Mouse (Mus musculus) hindbrain, embryonic 13.5 days (tissue): ENCODE data around the gene Hacd3. TPM values are rescaled to one million over a fixed set of nuclear protein-coding genes. Genes with fewer than 3 reads are reported as not detected.
"Not testable (repeated sequence)": the region's sequence is repeated elsewhere in the genome, so short reads cannot be mapped to it uniquely, and the experiment has no call there.

ENCODE experiments used
- ATAC-seq: fragments of 200-750 bp; cut with Nextera tagmentation; 2 replicates; pipeline ENCODE4 v1.8.0; 2017; ENCODE audit warnings: moderate TSS enrichment; ENCODE audit not compliant: low FRiP score
- H3K27ac ChIP-seq: fragments of 300-500 bp; sonication (generic); 2 replicates; pipeline ENCODE4 v1.5.1; 2015; ENCODE audit warnings: inconsistent platforms, mild to moderate bottlenecking, moderate library complexity
- H3K27me3 ChIP-seq: fragments of 300-500 bp; sonication (generic); 2 replicates; pipeline ENCODE4 v1.6.1; 2015; ENCODE audit warnings: mild to moderate bottlenecking, inconsistent platforms
- H3K36me3 ChIP-seq: fragments of 300-500 bp; sonication (generic); 2 replicates; pipeline ENCODE4 v1.6.1; 2015; ENCODE audit warnings: mild to moderate bottlenecking, inconsistent platforms
- H3K4me1 ChIP-seq: fragments of 300-500 bp; sonication (generic); replicated peaks from 2 replicates; pipeline ENCODE4 v1.6.1; 2015; ENCODE audit warnings: inconsistent platforms
- H3K4me2 ChIP-seq: fragments of 300-500 bp; sonication (generic); 2 replicates; pipeline ENCODE4 v1.6.1; 2015; ENCODE audit warnings: inconsistent platforms, mild to moderate bottlenecking, moderate library complexity
- H3K4me3 ChIP-seq: fragments of 300-500 bp; sonication (generic); 2 replicates; pipeline ENCODE4 v1.5.1; 2015; ENCODE audit warnings: mild to moderate bottlenecking, inconsistent platforms
- H3K9ac ChIP-seq: fragments of 300-500 bp; sonication (generic); 2 replicates; pipeline ENCODE4 v1.6.1; 2015; ENCODE audit warnings: mild to moderate bottlenecking, inconsistent platforms
- H3K9me3 ChIP-seq: fragments of 300-500 bp; sonication (generic); 2 replicates; pipeline ENCODE4 v1.6.1; 2016; ENCODE audit warnings: inconsistent platforms
- WGBS: fragments of 180-500 bp; shearing (Covaris S2); methylation state at CpG from one replicate; pipeline ENCODE4 v1.1.7; 2015; 5-methylcytosine and 5-hydroxymethylcytosine counted together
- polyA plus RNA-seq: library from polyadenylated mRNA; unstranded; fragments of >200 nt; fragmentation: Nextera tagmentation; extraction: Ambion mirVana; gene quantifications from 2 replicates; pipeline ENCODE4 v1.2.1, GENCODE M21; 2015

Hacd3 gene
- 202 and 206 TPM in 2 replicates for polyA plus RNA-seq

DNA sequence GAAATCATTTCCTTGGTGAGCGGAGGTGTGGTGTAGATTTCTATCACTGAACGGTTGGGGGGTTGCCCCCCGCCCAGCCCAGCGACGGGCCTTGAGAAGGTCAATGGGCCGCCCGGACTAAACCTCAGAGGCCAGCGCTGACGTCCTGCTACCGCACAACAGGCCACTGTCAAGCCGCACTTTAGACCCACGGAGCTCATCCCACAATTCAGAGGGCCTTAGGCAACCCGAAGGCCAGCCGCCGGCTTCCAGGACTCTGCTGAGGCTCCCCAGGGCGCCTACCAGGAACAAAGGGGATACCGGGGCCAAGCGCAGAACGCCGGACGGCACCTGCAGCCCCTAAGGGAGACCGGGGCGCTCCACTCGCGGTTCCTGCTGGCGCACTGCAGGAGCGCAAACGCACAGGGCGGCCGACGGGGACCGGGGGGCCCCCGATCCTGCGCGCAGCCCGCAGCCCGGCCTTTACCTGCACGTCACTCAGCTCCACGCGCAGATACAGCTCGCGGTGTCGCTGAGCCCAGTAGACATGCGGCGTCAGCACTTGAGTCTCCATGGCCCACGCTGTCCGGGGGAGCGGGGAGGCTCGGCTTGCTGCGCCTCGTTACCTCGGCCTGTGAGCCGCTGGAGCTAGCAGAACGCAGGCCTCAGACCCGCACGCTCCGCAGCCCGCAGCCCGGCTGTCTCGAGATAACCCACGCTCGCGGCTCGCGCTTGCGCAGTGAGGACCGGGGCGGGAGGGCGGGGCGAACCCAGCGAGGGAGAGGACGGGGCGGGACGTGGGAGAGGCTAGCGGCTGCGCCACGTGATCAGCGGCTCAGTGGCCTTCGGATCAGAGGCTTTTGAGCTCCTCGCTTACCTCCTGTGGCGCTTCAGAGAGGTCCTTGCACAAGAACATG, at the start of gene Hacd3:
Gene Hacd3 (minus strand): TSS at position 703 of the 896 bp plus-strand sequence.
- Histone ChIP-seq H3K4me2 (peak within 1 kb of the TSS; percentile 70), H3K4me3 (peak within 1 kb of the TSS; percentile 98), H3K9ac (peak within 1 kb of the TSS; percentile 99), H3K36me3 (no peaks in the 10 kb centered on the region), H3K4me1 (peaks cover 57% of the 10 kb centered on the region), H3K27ac (peak within 1 kb of the TSS; percentile 96), H3K27me3 (no peaks in the 10 kb centered on the region), H3K9me3 (no peaks in the 10 kb centered on the region)
- ATAC-seq: peak; percentile 94
- WGBS: under 1% methylated on average over 81 of the region's 81 CpGs

DNA sequence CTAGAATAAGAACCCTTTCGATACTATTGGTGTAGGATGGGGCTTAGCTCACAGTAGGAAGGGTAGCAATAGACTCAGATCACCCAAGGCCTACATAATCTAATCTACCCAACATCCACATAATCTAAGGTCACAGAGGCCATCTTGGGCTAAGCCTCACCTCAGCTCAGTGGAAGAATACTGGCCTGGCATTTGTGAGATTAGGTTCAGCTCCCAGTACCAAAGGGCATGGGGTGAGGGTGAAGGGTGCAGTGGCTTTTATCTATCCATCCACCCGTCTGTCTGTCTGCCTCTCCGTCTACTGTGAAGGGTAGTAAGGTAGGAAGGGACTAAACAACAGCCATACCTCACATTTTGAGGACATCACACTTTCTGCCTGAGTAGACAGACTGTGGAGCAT, 49.1 kb upstream of the Hacd3 start:
- Histone ChIP-seq H3K4me3 (no peak overlapping the region), H3K4me2 (no peak overlapping the region), H3K4me1 (0 out of 2 replicates have a peak, but pooled peaks cover 2% of the 10 kb centered on the region), H3K36me3 (peaks cover 85% of the 10 kb centered on the region), H3K27me3 (no peaks in the 10 kb centered on the region), H3K9me3 (no peaks in the 10 kb centered on the region), H3K27ac (no peak overlapping the region), H3K9ac (no peak overlapping the region)
- WGBS: 92% methylated on average over 3 of the region's 3 CpGs
- ATAC-seq: no peak

DNA sequence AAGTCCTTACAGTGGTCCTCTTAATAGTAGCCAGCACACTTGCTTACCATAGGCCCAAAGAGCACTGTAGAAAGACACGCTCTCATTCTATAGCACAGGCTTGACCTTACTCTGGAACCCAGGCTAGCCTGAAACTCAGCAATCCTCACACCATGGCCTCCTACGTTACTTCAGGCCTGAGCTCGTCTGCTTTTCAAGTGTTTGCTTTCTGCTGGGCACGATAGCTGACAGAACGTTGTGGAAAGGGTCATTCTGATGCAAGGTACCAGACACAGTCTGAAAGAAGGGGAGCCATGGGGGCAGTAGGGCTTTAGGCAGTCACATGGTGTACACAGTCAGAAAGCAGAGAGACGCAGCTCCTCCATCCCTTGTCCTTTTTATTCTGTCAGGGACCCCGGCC, 42.8 kb upstream of the Hacd3 start:
- WGBS: 96% methylated on average over 7 of the region's 7 CpGs
- H3K27ac ChIP-seq: no peak overlapping the region
- no peaks in the 10 kb centered on the region for H3K4me1 ChIP-seq
- no peak overlapping the region for H3K9ac ChIP-seq
- no peak overlapping the region for H3K4me2 ChIP-seq
- no peak overlapping the region for H3K4me3 ChIP-seq
- peaks cover 80% of the 10 kb centered on the region for H3K36me3 ChIP-seq
- no peaks in the 10 kb centered on the region for H3K27me3 ChIP-seq
- H3K9me3 ChIP-seq: no peaks in the 10 kb centered on the region
- no peak for ATAC-seq

DNA sequence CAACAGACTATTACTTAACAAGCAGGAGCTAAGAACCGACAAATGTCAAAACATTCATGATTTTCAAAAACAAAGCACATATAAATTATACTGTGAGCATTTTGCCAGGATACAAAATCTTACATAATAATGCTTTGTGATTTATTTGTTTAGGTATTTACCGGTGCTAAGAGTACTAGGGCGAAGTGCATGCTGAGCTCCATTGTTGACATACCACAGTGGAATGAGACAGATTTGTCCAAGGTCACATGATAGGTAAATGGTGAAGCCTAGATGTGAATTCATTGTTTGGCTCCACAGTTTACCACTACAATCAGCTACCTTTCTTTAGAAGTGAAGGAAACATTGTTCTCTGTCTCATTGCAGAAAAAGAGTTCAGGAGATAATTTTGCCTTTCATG, 29.5 kb upstream of the Hacd3 start:
- Histone ChIP-seq H3K4me3 (no peak overlapping the region), H3K4me2 (no peak overlapping the region), H3K27me3 (no peaks in the 10 kb centered on the region), H3K9me3 (no peaks in the 10 kb centered on the region), H3K36me3 (peaks cover 89% of the 10 kb centered on the region), H3K4me1 (no peaks in the 10 kb centered on the region), H3K27ac (no peak overlapping the region), H3K9ac (no peak overlapping the region)
- whole genome bisulfite sequencing: 95% methylated on average over 3 of the region's 3 CpGs
- no peak for ATAC-seq

DNA sequence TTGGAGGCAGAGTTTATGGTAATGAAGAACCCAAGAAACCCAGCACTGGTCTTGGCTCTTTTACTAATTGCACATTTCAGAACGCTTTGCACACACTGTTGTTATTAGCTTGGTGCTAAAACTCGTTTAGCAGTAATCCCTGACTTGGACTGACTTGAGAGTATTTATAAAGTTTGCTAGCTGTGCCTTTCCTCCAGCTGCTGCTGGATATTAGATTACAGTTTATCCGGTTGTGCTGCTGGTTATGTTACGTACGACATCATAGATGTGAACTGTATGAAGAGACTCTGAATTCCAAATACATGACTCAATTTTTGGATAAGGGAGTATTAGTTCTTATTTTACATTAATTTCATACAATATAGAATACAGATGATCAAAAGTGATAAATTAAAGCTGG, 27.9 kb upstream of the Hacd3 start:
- 95% methylated on average over 5 of the region's 5 CpGs for WGBS

DNA sequence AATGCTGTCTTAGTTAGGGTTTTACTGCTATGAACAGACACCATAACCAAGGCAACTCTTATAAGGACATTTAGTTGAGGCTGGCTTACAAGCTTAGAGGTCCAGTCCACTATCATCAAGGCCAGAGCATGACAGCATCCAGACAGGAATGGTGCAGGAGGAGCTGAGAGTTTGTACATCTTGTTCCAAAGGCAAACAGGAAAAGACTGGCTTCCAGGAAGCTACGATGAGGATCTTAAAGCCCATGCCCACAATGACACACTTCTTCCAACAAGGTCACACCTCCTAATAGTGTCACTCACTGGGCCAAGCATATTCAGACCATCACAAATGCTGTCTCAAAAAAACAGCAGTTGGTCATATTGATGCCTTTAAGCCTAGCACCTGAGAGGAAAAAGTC, 25.5 kb upstream of the Hacd3 start:
- no peak overlapping the region for H3K4me2 ChIP-seq
- H3K36me3 ChIP-seq: peaks cover 85% of the 10 kb centered on the region
- no peaks in the 10 kb centered on the region for H3K9me3 ChIP-seq
- H3K27ac ChIP-seq: no peak overlapping the region
- no peak overlapping the region for H3K9ac ChIP-seq
- WGBS: 100% methylated on average over 1 of the region's 1 CpGs
- H3K27me3 ChIP-seq: no peaks in the 10 kb centered on the region
- ATAC-seq: no peak
- no peak overlapping the region for H3K4me3 ChIP-seq
- no peaks in the 10 kb centered on the region for H3K4me1 ChIP-seq

More for the DNA sequence above, 27.9 kb upstream of the Hacd3 start:
- Histone ChIP-seq H3K27me3 (no peaks in the 10 kb centered on the region), H3K4me2 (no peak overlapping the region), H3K27ac (no peak overlapping the region), H3K9me3 (no peaks in the 10 kb centered on the region), H3K36me3 (peaks cover 85% of the 10 kb centered on the region), H3K4me1 (no peaks in the 10 kb centered on the region), H3K4me3 (no peak overlapping the region), H3K9ac (no peak overlapping the region)
- ATAC-seq: no peak

DNA sequence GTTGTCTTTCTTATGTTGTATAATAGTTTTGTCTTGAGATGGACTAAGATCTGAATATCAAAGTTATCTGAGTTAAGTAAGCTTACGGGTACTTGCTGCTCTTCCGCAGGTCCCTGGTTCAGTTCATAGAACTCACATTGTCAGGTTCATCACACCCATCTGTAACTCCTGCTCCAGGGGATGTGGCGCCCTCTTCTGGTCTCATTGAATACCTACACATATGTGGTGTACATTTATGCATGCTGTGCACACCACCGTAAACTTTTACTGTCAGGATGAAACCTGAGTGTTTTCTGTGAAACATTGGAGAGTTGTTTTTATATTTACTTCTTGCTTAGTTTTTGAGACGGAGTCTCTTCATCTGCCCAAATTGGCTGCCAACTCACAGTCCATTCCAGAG, 19.9 kb upstream of the Hacd3 start:
- Histone ChIP-seq H3K27me3 (no peaks in the 10 kb centered on the region), H3K9ac (no peak overlapping the region), H3K27ac (no peak overlapping the region), H3K4me2 (no peak overlapping the region), H3K4me3 (no peak overlapping the region), H3K36me3 (peaks cover 78% of the 10 kb centered on the region), H3K9me3 (no peaks in the 10 kb centered on the region), H3K4me1 (no peaks in the 10 kb centered on the region)
- ATAC-seq: no peak
- 100% methylated on average over 5 of the region's 5 CpGs for WGBS

DNA sequence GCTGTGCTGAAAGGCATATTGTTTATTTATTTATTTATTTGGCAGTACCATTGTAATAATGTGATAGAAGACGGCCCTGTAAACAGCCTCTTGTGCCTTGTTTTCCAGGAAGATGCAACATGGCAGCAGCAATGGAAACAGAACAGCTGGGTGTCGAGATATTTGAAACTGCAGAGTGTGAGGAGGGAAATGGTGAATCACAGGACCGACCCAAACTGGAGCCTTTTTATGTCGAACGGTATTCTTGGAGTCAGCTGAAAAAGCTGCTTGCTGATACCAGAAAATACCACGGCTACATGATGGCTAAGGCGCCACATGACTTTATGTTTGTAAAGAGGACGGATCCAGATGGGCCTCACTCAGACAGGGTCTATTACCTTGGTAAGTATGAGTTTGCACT, 15.4 kb upstream of the Hacd3 start:
- peaks cover 49% of the 10 kb centered on the region for H3K36me3 ChIP-seq
- H3K27me3 ChIP-seq: no peaks in the 10 kb centered on the region
- H3K9me3 ChIP-seq: no peaks in the 10 kb centered on the region
- H3K4me3 ChIP-seq: no peak overlapping the region
- no peak overlapping the region for H3K27ac ChIP-seq
- ATAC-seq: no peak
- no peak overlapping the region for H3K9ac ChIP-seq
- peaks cover 13% of the 10 kb centered on the region for H3K4me1 ChIP-seq
- H3K4me2 ChIP-seq: no peak overlapping the region
- 93% methylated on average over 8 of the region's 8 CpGs for WGBS

DNA sequence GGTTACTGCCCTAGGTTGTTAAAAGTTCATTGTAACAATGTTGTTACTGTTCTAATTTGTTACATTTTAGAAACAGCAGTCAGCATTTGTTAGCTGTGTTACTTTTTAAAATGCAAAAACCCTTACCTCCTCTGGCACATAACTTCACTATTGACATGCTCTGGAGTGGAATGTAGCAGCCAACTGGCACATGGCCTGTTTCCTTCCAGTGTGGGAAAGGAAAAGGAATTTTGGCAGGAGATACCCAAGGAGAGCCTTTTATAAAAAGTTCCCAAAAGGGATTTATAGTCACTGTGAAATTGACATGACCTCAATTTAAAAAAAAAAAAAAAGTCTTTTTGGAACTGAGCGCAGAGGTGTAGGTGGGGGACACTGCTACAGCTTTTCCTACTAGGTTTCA, 15.0 kb upstream of the Hacd3 start:
- peaks cover 14% of the 10 kb centered on the region for H3K4me1 ChIP-seq
- WGBS: 87% methylated on average over 1 of the region's 1 CpGs

DNA sequence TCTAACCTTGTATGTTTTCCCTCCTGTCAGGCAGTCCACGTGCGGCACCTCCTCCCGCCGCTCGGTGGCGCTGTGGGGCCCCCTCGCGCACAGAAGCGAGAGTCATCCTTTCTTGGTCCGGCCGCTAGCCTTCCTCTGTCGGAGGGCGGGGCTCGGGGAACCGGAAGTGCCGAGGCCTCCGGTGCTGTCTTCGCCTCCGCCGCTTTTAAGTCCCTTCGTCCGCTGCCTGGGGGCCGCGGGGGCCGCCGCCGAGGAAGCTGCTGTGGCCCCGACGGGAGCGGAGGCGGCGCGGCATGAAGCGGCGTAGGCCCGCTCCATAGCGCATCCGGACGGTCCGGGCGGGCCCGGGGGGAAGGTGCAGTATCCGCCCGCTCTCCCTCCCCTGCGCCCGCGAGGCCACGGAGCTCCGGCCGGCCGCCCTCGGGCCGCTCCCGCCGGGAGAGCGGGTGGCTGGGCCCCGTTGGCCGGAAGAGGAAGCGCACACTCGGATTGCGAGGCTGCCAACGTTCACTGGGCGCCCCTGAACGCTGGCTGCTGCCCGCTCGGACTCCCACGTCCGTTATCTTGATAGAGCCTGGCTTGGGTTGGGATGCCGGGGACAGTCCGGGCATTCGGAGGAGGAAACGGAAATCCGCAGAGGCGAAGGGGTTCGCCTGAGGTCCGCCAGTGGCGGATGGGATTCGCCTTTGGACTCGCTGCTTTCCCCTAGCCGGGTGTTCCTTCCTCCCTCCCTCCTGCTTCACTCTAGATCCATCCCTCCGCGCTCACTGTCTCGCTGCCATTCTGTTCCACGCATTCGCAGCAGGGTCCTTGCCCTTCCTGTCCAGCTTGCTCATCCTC, 11.0 kb upstream of the Hacd3 start, which contains the start of gene Dpp8:
Gene Dpp8 (plus strand): TSS at position 146 of the 840 bp plus-strand sequence.
- Histone ChIP-seq H3K4me3 (peak within 1 kb of the TSS; percentile 85), H3K27me3 (no peaks in the 10 kb centered on the region), H3K9ac (peak within 1 kb of the TSS; percentile 97), H3K9me3 (no peaks in the 10 kb centered on the region), H3K4me2 (peak within 1 kb of the TSS; percentile 95), H3K27ac (peak within 1 kb of the TSS; percentile 94), H3K4me1 (peaks cover 14% of the 10 kb centered on the region), H3K36me3 (peaks cover 12% of the 10 kb centered on the region)
- under 1% methylated on average over 82 of the region's 85 CpGs for WGBS
- peak; percentile 92 for ATAC-seq

More for the DNA sequence above, 15.0 kb upstream of the Hacd3 start:
- Histone ChIP-seq H3K4me2 (no peak overlapping the region), H3K9me3 (no peaks in the 10 kb centered on the region), H3K4me3 (no peak overlapping the region), H3K27me3 (no peaks in the 10 kb centered on the region), H3K36me3 (peaks cover 46% of the 10 kb centered on the region), H3K27ac (no peak overlapping the region), H3K9ac (no peak overlapping the region)
- ATAC-seq: no peak

DNA sequence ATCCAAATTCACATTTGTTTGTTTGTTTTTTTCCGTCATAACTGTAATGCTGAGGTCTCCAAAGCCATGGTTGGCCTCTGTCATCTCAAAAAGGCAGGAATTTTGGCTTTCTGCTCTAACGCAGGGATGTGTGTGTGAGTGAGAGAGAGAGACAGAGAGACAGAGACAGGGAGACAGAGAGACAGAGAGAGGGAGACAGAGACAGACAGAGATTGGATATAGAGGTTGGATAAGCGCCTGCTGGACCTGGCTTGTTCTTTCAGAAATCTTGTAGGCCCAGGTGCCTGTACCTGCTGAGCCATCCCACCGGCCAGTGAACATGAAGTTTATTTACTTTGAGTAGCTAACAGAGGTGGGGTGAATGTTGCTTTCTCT, 10.4 kb upstream of the Hacd3 start:
- Histone ChIP-seq H3K4me1 (peaks cover 14% of the 10 kb centered on the region), H3K9me3 (no peaks in the 10 kb centered on the region), H3K36me3 (peaks cover 8% of the 10 kb centered on the region), H3K9ac (peak overlapping the region; percentile 97; the same call in 1 of the 2 replicates), H3K27ac (no peak overlapping the region), H3K4me3 (peak overlapping the region; percentile 85), H3K27me3 (no peaks in the 10 kb centered on the region), H3K4me2 (peak overlapping the region; percentile 8; the same call in 1 of the 2 replicates)
- WGBS: 33% methylated on average over 4 of the region's 4 CpGs
- no peak for ATAC-seq

DNA sequence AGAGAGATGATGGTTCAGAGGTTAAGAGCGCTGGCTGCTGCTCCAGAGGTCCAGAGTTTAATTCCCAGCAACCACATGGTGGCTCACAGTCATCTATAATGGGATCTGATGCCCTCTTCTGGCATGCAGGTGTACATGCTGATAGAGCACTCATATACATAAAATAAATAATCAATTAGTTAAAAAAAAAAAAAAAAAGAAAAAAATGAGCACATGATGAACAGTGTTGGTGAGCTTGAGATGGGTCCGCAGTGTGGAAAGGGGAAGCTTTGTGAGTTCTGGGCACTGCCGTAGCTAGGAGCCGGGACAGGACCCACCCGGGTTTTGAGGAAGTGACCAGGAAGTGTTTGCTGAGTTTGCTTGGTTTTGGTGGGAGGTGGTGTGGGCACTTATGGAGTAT, 9.9 kb upstream of the Hacd3 start:
- not testable (repeated sequence) for H3K4me2 ChIP-seq, H3K4me3 ChIP-seq, H3K9me3 ChIP-seq, H3K27me3 ChIP-seq, H3K27ac ChIP-seq, ATAC-seq, H3K9ac ChIP-seq, H3K36me3 ChIP-seq
- 79% methylated on average over 5 of the region's 5 CpGs for WGBS
- peaks cover 14% of the 10 kb centered on the region for H3K4me1 ChIP-seq
